Mouse (Mus musculus) midbrain, embryonic 10.5 days (tissue): Measurements from ENCODE around the gene Rab11fip3. TPM values are rescaled to one million over a fixed set of nuclear protein-coding genes. Genes with fewer than 3 reads are reported as not detected.

Source experiments
- DNase-seq: peaks from one replicate; pipeline ENCODE4 v3.0.0-alpha.2; 2017; ENCODE audit warnings: low spot score
- H3K27ac ChIP-seq: fragments of 300-500 bp; sonication (generic); replicated peaks from 2 replicates; pipeline ENCODE4 v1.5.1; 2016; ENCODE audit warnings: mild to moderate bottlenecking
- H3K27me3 ChIP-seq: fragments of 300-500 bp; sonication (generic); 2 replicates; pipeline ENCODE4 v1.6.1; 2016; ENCODE audit warnings: low read depth, mild to moderate bottlenecking; ENCODE audit not compliant: poor library complexity, severe bottlenecking
- H3K36me3 ChIP-seq: fragments of 300-500 bp; sonication (generic); 2 replicates; pipeline ENCODE4 v1.6.1; 2016; ENCODE audit warnings: mild to moderate bottlenecking, moderate library complexity
- H3K4me1 ChIP-seq: fragments of 300-500 bp; sonication (generic); 2 replicates; pipeline ENCODE4 v1.6.1; 2016
- H3K4me3 ChIP-seq: fragments of 300-500 bp; sonication (generic); 2 replicates; pipeline ENCODE4 v1.5.1; 2016; ENCODE audit warnings: mild to moderate bottlenecking, moderate library complexity
- H3K9me3 ChIP-seq: fragments of 300-500 bp; sonication (generic); replicated peaks from 2 replicates; pipeline ENCODE4 v1.6.1; 2016; ENCODE audit warnings: mild to moderate bottlenecking
- WGBS: fragments of 180-500 bp; shearing (Covaris S2); methylation state at CpG from one replicate; pipeline ENCODE4 v1.1.7; 2016; 5-methylcytosine and 5-hydroxymethylcytosine counted together
- polyA plus RNA-seq: library from polyadenylated mRNA; unstranded; fragments of >200 nt; fragmentation: Nextera tagmentation; extraction: Ambion mirVana; gene quantifications from 2 replicates; pipeline ENCODE4 v1.2.1, GENCODE M21; 2016

Rab11fip3 gene
- polyA plus RNA-seq, 1 experiment from 2014 or later: 20.6 TPM

GRCm38 (mm10) chr17:26070136-26070535 lies 781 bp upstream of the Rab11fip3 start:
- no peaks in the 10 kb centered on the region for H3K9me3 ChIP-seq
- peak overlapping the region; percentile 85 for H3K4me3 ChIP-seq
- 45% methylated on average over 6 of the region's 6 CpGs for WGBS
- H3K36me3 ChIP-seq: peaks cover 14% of the 10 kb centered on the region
- no peak for DNase-seq
- peaks cover 42% of the 10 kb centered on the region for H3K4me1 ChIP-seq
- H3K27ac ChIP-seq: no peak overlapping the region
- peaks cover 17% of the 10 kb centered on the region for H3K27me3 ChIP-seq

GRCm38 (mm10) chr17:26068024-26068830 lies 1.1 kb downstream of the Rab11fip3 start:
- peaks cover 53% of the 10 kb centered on the region for H3K4me1 ChIP-seq
- 3% methylated on average over 44 of the region's 44 CpGs for WGBS
- H3K27me3 ChIP-seq: peaks cover 17% of the 10 kb centered on the region
- H3K9me3 ChIP-seq: no peaks in the 10 kb centered on the region
- peak overlapping the region; percentile 93 for H3K27ac ChIP-seq
- H3K4me3 ChIP-seq: peak overlapping the region; percentile 85
- peaks cover 34% of the 10 kb centered on the region for H3K36me3 ChIP-seq
- DNase-seq: no peak

GRCm38 (mm10) chr17:26066488-26067020 lies 2.8 kb downstream of the Rab11fip3 start:
- peaks cover 17% of the 10 kb centered on the region for H3K27me3 ChIP-seq
- H3K9me3 ChIP-seq: no peaks in the 10 kb centered on the region
- H3K4me3 ChIP-seq: peak overlapping the region; percentile 85
- no peak for DNase-seq
- peaks cover 56% of the 10 kb centered on the region for H3K4me1 ChIP-seq
- H3K27ac ChIP-seq: no peak overlapping the region
- H3K36me3 ChIP-seq: peaks cover 50% of the 10 kb centered on the region
- WGBS: 89% methylated on average over 7 of the region's 7 CpGs

- Histone ChIP-seq H3K27me3 (peaks cover 2% of the 10 kb centered on the region; the same call in 1 of the 2 replicates), H3K36me3 (peaks cover 59% of the 10 kb centered on the region), H3K4me1 (peaks cover 53% of the 10 kb centered on the region), H3K9me3 (no peaks in the 10 kb centered on the region), H3K4me3 (peak overlapping the region; percentile 11; the same call in 1 of the 2 replicates), H3K27ac (no peak overlapping the region)
- WGBS: 86% methylated on average over 6 of the region's 6 CpGs
- no peak for DNase-seq
Observed at GRCm38 (mm10) chr17:26064916-26065315, 4.4 kb downstream of the Rab11fip3 start.

GRCm38 (mm10) chr17:26057787-26058567 lies 11.4 kb downstream of the Rab11fip3 start:
- H3K36me3 ChIP-seq: peaks cover 90% of the 10 kb centered on the region
- H3K4me1 ChIP-seq: peaks cover 15% of the 10 kb centered on the region
- no peaks in the 10 kb centered on the region for H3K9me3 ChIP-seq
- no peaks in the 10 kb centered on the region for H3K27me3 ChIP-seq
- H3K4me3 ChIP-seq: no peak overlapping the region
- DNase-seq: no peak
- WGBS: 86% methylated on average over 9 of the region's 9 CpGs
- H3K27ac ChIP-seq: no peak overlapping the region

GRCm38 (mm10) chr17:26057278-26057677 lies 12.1 kb downstream of the Rab11fip3 start:
- Histone ChIP-seq H3K27ac (no peak overlapping the region), H3K36me3 (peaks cover 89% of the 10 kb centered on the region), H3K4me1 (peaks cover 11% of the 10 kb centered on the region), H3K27me3 (no peaks in the 10 kb centered on the region), H3K4me3 (no peak overlapping the region), H3K9me3 (no peaks in the 10 kb centered on the region)
- WGBS: 88% methylated on average over 8 of the region's 8 CpGs
- DNase-seq: no peak

GRCm38 (mm10) chr17:26055164-26055563 lies 14.2 kb downstream of the Rab11fip3 start:
- WGBS: 57% methylated on average over 6 of the region's 6 CpGs
- H3K4me3 ChIP-seq: no peak overlapping the region
- DNase-seq: no peak
- no peaks in the 10 kb centered on the region for H3K9me3 ChIP-seq
- peaks cover 95% of the 10 kb centered on the region for H3K36me3 ChIP-seq
- peaks cover 11% of the 10 kb centered on the region for H3K4me1 ChIP-seq
- H3K27me3 ChIP-seq: no peaks in the 10 kb centered on the region
- no peak overlapping the region for H3K27ac ChIP-seq

- Histone ChIP-seq H3K27me3 (no peaks in the 10 kb centered on the region), H3K36me3 (peaks cover 91% of the 10 kb centered on the region), H3K27ac (no peak overlapping the region), H3K9me3 (no peaks in the 10 kb centered on the region), H3K4me1 (peaks cover 11% of the 10 kb centered on the region), H3K4me3 (no peak overlapping the region)
- DNase-seq: no peak
- 76% methylated on average over 17 of the region's 17 CpGs for WGBS
Observed at GRCm38 (mm10) chr17:26054133-26054845, 15.1 kb downstream of the Rab11fip3 start.

- Histone ChIP-seq H3K27me3 (no peaks in the 10 kb centered on the region), H3K9me3 (no peaks in the 10 kb centered on the region), H3K4me1 (peaks cover 11% of the 10 kb centered on the region), H3K36me3 (peaks cover 87% of the 10 kb centered on the region), H3K27ac (no peak overlapping the region), H3K4me3 (no peak overlapping the region)
- no peak for DNase-seq
- 89% methylated on average over 4 of the region's 4 CpGs for WGBS
Observed at GRCm38 (mm10) chr17:26052706-26053105, 16.6 kb downstream of the Rab11fip3 start.

- Histone ChIP-seq H3K36me3 (peaks cover 81% of the 10 kb centered on the region), H3K4me1 (peaks cover 11% of the 10 kb centered on the region), H3K9me3 (no peaks in the 10 kb centered on the region), H3K27me3 (no peaks in the 10 kb centered on the region), H3K27ac (no peak overlapping the region), H3K4me3 (no peak overlapping the region)
- DNase-seq: no peak
- WGBS: 93% methylated on average over 4 of the region's 4 CpGs
Observed at GRCm38 (mm10) chr17:26052074-26052473, 17.3 kb downstream of the Rab11fip3 start.

GRCm38 (mm10) chr17:26048118-26048517 lies 21.2 kb downstream of the Rab11fip3 start:
- H3K27me3 ChIP-seq: no peaks in the 10 kb centered on the region

GRCm38 (mm10) chr17:26046253-26046997 lies 22.9 kb downstream of the Rab11fip3 start:
- H3K27me3 ChIP-seq: no peaks in the 10 kb centered on the region
- H3K4me1 ChIP-seq: peaks cover 17% of the 10 kb centered on the region
- H3K4me3 ChIP-seq: no peak overlapping the region
- 73% methylated on average over 10 of the region's 10 CpGs for WGBS
- H3K9me3 ChIP-seq: no peaks in the 10 kb centered on the region
- H3K36me3 ChIP-seq: peaks cover 28% of the 10 kb centered on the region
- DNase-seq: no peak
- no peak overlapping the region for H3K27ac ChIP-seq

More at GRCm38 (mm10) chr17:26048118-26048517, 21.2 kb downstream of the Rab11fip3 start:
- no peak for DNase-seq
- Histone ChIP-seq H3K9me3 (no peaks in the 10 kb centered on the region), H3K27ac (no peak overlapping the region), H3K4me1 (peaks cover 15% of the 10 kb centered on the region), H3K4me3 (no peak overlapping the region), H3K36me3 (peaks cover 43% of the 10 kb centered on the region)
- 94% methylated on average over 8 of the region's 8 CpGs for WGBS
